Mouse (Mus musculus): Measurements from ENCODE around the gene Dhps. TPM values are rescaled to one million over a fixed set of nuclear protein-coding genes. Genes with fewer than 3 reads are reported as not detected.

Gene Dhps
- polyA plus RNA-seq (2014; fragmentation: Nextera tagmentation; extraction: Ambion mirVana), result 74.4 and 85.8 TPM in 2 replicates

DNA sequence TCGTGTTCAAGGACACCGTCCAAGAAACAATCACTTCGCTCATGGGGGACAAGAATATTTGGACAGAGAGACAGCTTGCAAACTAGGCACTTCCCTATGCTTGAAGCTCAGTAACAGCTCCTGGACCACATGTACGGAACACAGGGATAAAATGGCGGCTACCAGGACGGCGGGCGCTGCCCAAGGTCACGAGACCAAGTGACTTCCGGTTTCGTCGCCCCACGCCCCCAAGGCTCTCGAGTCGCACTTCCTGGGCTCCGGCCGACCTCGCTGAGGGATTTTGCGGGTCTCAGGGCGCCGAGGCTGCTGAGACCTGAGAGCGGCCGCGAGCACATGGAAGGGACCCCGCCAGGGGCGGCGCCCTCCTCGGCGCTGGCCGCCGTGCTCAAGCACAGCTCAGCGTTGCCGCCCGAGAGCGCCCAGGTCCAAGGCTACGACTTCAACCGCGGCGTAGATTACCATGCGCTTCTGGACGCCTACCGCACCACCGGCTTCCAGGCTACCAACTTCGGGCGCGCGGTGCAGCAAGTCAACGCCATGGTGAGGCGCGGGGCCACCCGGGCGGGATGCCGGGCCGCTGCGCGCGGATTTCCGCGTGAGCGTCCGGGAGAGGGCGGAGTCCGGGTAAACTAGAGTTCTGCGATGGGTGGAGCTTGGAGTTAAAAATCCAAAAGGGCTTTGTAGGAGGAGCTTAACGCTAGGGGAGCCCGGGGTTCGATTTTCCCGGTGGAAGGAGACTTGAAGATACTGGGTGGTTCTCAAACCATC lies at the start of gene Dhps:
Gene Dhps (plus strand): TSS at position 244 of the 768 bp plus-strand sequence.
- H3K4me1 ChIP-seq (ENCODE audit: control insufficient read depth, insufficient read depth, low read length), result no peaks in the 10 kb centered on the region; the same call in none of the 2 replicates
- peak within 1 kb of the TSS; percentile 65 for H3K4me2 ChIP-seq (replicated peaks; ENCODE audit: low read depth, low read length)
- H3K4me3 ChIP-seq (ENCODE audit: low read length), result peak within 1 kb of the TSS; percentile 93
- H3K27me3 ChIP-seq (ENCODE audit: control insufficient read depth, insufficient read depth, low read length), result no peaks in the 10 kb centered on the region
- peak within 1 kb of the TSS; percentile 98 for H3K27ac ChIP-seq (ENCODE audit: low read depth, low read length)
- no peaks in the 10 kb centered on the region for H3K9me3 ChIP-seq (ENCODE audit: control insufficient read depth, low read length)
- peak; percentile 89 for ATAC-seq (ENCODE audit: low FRiP score, low TSS enrichment)
- under 1% methylated on average over 67 of the region's 68 CpGs for WGBS
- H3K36me3 ChIP-seq (ENCODE audit: control insufficient read depth, insufficient read depth, low read length), result peaks cover 32% of the 10 kb centered on the region
- H3K9ac ChIP-seq (ENCODE audit: low read depth, low read length), result peak within 1 kb of the TSS; percentile 94

DNA sequence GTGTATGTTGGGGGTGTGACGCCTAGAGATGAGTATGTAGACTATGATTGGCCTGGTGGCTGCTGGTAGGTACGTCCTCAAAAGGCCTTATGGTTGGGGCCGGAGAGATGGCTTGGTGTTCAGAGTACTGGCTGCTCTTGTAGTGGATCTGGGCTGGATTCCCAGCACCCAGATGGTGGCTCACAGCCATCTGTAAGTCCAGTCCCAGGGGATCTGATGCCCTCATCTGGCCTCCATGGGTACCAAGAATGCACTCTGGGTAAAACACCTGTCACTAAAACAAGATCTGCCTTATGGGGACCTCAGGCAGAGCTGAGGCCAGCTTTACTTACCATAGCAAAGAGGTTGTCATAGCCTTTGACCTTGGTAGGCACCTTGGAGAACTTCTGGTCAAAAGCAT lies 47.7 kb upstream of the Dhps start:
- peak overlapping the region; percentile 96; the same call in 1 of the 2 replicates for H3K4me3 ChIP-seq (ENCODE audit: low read length)
- no peak overlapping the region for H3K27ac ChIP-seq (ENCODE audit: low read depth, low read length)
- WGBS, result 97% methylated on average over 3 of the region's 3 CpGs
- no peaks in the 10 kb centered on the region for H3K27me3 ChIP-seq (ENCODE audit: control insufficient read depth, insufficient read depth, low read length)
- H3K4me1 ChIP-seq (ENCODE audit: control insufficient read depth, insufficient read depth, low read length), result peaks cover 19% of the 10 kb centered on the region
- no peak for ATAC-seq (ENCODE audit: low FRiP score, low TSS enrichment)
- no peaks in the 10 kb centered on the region for H3K9me3 ChIP-seq (ENCODE audit: control insufficient read depth, low read length)
- peaks cover 43% of the 10 kb centered on the region for H3K36me3 ChIP-seq (ENCODE audit: control insufficient read depth, insufficient read depth, low read length)
- H3K9ac ChIP-seq (ENCODE audit: low read depth, low read length), result no peak overlapping the region
- H3K4me2 ChIP-seq (replicated peaks; ENCODE audit: low read depth, low read length), result peak overlapping the region; percentile 94; the same call in 1 of the 2 replicates

- H3K4me1 ChIP-seq (ENCODE audit: control insufficient read depth, insufficient read depth, low read length), result peaks cover 24% of the 10 kb centered on the region
- peak within 1 kb of the TSS; percentile 94 for H3K4me2 ChIP-seq (replicated peaks; ENCODE audit: low read depth, low read length)
- H3K36me3 ChIP-seq (ENCODE audit: control insufficient read depth, insufficient read depth, low read length), result peaks cover 42% of the 10 kb centered on the region
- 7% methylated on average over 30 of the region's 30 CpGs for WGBS
- H3K27me3 ChIP-seq (ENCODE audit: control insufficient read depth, insufficient read depth, low read length), result no peaks in the 10 kb centered on the region
- H3K4me3 ChIP-seq (ENCODE audit: low read length), result peak within 1 kb of the TSS; percentile 96
- H3K27ac ChIP-seq (ENCODE audit: low read depth, low read length), result peak within 1 kb of the TSS; percentile 95
- H3K9me3 ChIP-seq (ENCODE audit: control insufficient read depth, low read length), result no peaks in the 10 kb centered on the region
- peak within 1 kb of the TSS; percentile 78 for H3K9ac ChIP-seq (ENCODE audit: low read depth, low read length)
- ATAC-seq (ENCODE audit: low FRiP score, low TSS enrichment), result peak; percentile 87
Measured at GRCm38 (mm10) chr8:85025098-85025932, 46.2 kb upstream of the Dhps start, which contains the start of gene Asna1. Asna1 (minus strand) TSS chr8:85025281.

DNA sequence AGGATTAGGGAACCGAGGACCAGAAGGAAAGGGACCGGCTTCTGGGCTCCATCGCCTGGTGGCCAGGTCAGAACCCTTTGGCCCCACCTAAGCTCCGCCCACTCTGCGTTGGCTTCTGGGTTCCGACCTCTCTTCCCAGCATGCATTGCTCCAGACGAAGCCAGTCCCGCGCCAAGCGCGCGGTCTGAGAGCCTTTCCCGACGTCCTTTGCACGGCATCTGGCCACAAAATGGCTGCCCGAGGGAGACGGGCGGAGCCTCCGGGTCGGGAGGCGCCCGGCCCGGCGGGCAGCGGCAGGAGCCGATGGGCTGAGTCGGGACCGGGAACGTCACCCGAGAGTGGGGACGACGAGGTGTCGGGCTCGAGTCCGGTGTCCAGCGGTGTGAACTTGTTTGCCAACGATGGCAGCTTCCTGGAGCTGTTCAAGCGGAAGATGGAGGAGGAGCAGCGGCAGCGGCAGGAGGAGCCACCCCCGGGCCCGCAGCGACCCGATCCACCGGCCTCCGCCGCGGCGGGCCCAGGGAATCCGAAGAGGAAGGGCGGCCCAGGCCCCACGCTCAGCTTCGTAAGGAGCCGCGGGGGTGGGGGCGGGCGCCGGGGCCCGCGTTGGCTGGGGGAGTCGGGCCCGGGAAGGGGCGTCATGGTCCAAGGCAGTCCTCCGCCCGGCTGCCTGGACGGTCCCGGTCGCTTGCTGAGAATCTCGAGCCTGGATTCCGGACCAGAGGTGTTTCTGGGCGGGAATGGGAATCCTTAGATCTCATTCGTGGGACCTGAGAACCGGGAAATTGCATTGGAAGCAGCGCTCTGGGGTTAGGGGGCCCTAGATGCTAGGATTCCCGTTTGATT lies 44.7 kb upstream of the Dhps start, which contains the start of gene Trir:
Gene Trir (plus strand): TSS at position 154 of the 846 bp plus-strand sequence.
- Histone ChIP-seq H3K4me3 (ENCODE audit: low read length) (peak within 1 kb of the TSS; percentile 100), H3K9me3 (ENCODE audit: control insufficient read depth, low read length) (no peaks in the 10 kb centered on the region), H3K27ac (ENCODE audit: low read depth, low read length) (peak within 1 kb of the TSS; percentile 95), H3K4me1 (ENCODE audit: control insufficient read depth, insufficient read depth, low read length) (peaks cover 24% of the 10 kb centered on the region), H3K9ac (ENCODE audit: low read depth, low read length) (peak within 1 kb of the TSS; percentile 100), H3K27me3 (ENCODE audit: control insufficient read depth, insufficient read depth, low read length) (no peaks in the 10 kb centered on the region), H3K4me2 (replicated peaks; ENCODE audit: low read depth, low read length) (peak within 1 kb of the TSS; percentile 94), H3K36me3 (ENCODE audit: control insufficient read depth, insufficient read depth, low read length) (peaks cover 46% of the 10 kb centered on the region)
- ATAC-seq (ENCODE audit: low FRiP score, low TSS enrichment), result peak; percentile 85
- under 1% methylated on average over 75 of the region's 75 CpGs for WGBS

DNA sequence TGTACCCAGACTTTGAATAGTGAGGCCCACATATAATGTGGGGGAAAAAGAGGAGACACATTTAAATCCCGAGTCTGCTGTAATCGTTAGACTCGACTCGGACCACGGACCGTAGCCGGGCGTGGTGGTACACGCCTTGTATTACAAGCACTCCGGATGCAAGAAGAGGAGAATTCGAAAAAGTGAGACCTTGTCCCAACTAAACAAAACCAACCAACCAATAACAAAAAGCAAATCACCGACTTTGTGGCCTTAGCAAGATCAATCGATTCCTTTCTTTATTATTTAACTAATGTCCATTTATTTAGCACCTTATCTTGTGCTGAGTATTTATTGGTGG lies 44.1 kb upstream of the Dhps start:
- Histone ChIP-seq H3K36me3 (ENCODE audit: control insufficient read depth, insufficient read depth, low read length) (peaks cover 47% of the 10 kb centered on the region), H3K4me3 (ENCODE audit: low read length) (peak overlapping the region; percentile 100), H3K27ac (ENCODE audit: low read depth, low read length) (peak overlapping the region; percentile 95), H3K9ac (ENCODE audit: low read depth, low read length) (peak overlapping the region; percentile 100), H3K4me2 (replicated peaks; ENCODE audit: low read depth, low read length) (peak overlapping the region; percentile 94), H3K27me3 (ENCODE audit: control insufficient read depth, insufficient read depth, low read length) (no peaks in the 10 kb centered on the region), H3K9me3 (ENCODE audit: control insufficient read depth, low read length) (no peaks in the 10 kb centered on the region), H3K4me1 (ENCODE audit: control insufficient read depth, insufficient read depth, low read length) (peaks cover 24% of the 10 kb centered on the region)
- under 1% methylated on average over 13 of the region's 13 CpGs for WGBS
- no peak for ATAC-seq (ENCODE audit: low FRiP score, low TSS enrichment)

DNA sequence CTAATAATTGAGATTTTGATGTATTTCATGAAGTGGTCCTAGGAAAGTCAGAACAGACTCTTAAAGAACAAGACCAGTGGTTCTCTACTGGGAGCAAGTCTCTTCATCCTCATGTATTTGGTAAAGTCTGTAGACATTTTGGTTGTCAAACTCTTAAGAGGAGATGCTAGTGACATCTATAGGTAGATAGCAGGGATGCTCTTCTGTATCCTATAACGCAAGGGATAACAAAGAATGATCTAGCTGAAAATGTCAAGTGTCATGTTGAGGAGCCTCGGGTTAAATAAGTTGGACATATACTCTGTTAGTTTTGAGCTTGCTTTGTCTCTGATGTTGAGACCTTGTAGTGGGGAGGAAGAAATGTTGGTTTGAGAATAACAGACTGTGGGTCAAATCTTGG lies 43.6 kb upstream of the Dhps start:
- peaks cover 24% of the 10 kb centered on the region for H3K4me1 ChIP-seq (ENCODE audit: control insufficient read depth, insufficient read depth, low read length)
- peak overlapping the region; percentile 94 for H3K4me2 ChIP-seq (replicated peaks; ENCODE audit: low read depth, low read length)
- H3K27ac ChIP-seq (ENCODE audit: low read depth, low read length), result no peak overlapping the region
- no peak for ATAC-seq (ENCODE audit: low FRiP score, low TSS enrichment)
- H3K36me3 ChIP-seq (ENCODE audit: control insufficient read depth, insufficient read depth, low read length), result peaks cover 48% of the 10 kb centered on the region
- no peaks in the 10 kb centered on the region for H3K27me3 ChIP-seq (ENCODE audit: control insufficient read depth, insufficient read depth, low read length)
- peak overlapping the region; percentile 100 for H3K4me3 ChIP-seq (ENCODE audit: low read length)
- H3K9ac ChIP-seq (ENCODE audit: low read depth, low read length), result peak overlapping the region; percentile 100
- WGBS, result 24% methylated on average over 2 of the region's 2 CpGs
- no peaks in the 10 kb centered on the region for H3K9me3 ChIP-seq (ENCODE audit: control insufficient read depth, low read length)

DNA sequence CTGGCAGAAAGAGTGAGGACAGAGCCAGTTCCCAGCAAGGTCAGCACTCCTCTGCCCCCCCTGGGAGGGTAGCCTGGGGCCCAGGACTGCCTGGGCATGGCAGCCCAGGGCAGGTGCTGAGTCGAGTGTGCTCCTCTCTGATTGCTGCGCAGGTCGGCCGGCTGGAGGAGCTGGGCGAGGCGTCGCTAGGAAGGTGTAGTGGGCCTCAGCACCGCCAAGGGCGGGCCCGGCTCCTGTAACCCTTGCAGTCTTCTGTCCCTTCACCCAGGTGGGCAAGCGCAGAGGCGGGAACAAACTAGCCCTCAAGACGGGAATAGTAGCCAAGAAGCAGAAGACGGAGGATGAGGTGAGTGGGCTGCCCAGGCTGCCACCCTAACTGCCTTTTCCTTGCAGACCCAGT lies 42.3 kb upstream of the Dhps start:
- H3K36me3 ChIP-seq (ENCODE audit: control insufficient read depth, insufficient read depth, low read length), result peaks cover 42% of the 10 kb centered on the region
- WGBS, result 92% methylated on average over 14 of the region's 14 CpGs
- peaks cover 20% of the 10 kb centered on the region for H3K4me1 ChIP-seq (ENCODE audit: control insufficient read depth, insufficient read depth, low read length)
- H3K9me3 ChIP-seq (ENCODE audit: control insufficient read depth, low read length), result no peaks in the 10 kb centered on the region
- no peaks in the 10 kb centered on the region for H3K27me3 ChIP-seq (ENCODE audit: control insufficient read depth, insufficient read depth, low read length)
- H3K4me3 ChIP-seq (ENCODE audit: low read length), result peak overlapping the region; percentile 100
- peak overlapping the region; percentile 94; the same call in 1 of the 2 replicates for H3K4me2 ChIP-seq (replicated peaks; ENCODE audit: low read depth, low read length)
- H3K9ac ChIP-seq (ENCODE audit: low read depth, low read length), result 0 out of 2 replicates have a peak overlapping the region, but pooled peaks have one; percentile 12
- no peak for ATAC-seq (ENCODE audit: low FRiP score, low TSS enrichment)
- no peak overlapping the region for H3K27ac ChIP-seq (ENCODE audit: low read depth, low read length)

DNA sequence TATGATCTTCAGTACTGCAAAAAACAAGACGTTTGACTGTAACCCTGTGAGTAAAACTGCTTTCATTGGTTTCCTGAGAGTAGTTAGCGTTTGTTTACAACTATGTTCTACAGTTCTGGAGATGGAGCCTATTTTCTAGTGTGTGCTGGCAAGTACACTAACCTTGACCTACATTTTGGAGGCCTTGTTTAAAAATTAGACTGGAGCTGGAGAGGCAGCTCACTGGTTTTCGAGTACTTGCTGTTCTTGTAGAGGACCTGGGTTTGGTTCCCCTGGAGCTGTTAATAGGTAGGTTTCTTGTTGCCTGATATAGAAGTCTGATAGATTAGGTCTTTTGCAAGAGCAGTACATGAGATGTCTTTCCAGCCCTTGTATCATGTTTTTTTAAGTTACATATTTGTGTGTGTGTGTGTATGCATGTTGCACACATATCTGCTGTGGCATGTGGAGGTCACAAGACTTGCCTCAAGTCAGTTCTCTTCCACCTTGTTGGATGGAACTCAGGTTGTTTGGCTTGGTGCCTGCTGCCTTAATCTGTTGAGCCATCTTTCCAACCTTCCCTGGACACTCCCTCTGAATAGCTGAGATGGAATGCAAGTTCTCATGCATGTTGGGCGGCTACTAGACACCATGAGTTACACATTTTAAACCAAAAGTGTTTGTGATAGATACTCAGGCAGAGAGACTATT lies 38.8 kb upstream of the Dhps start:
- peaks cover 42% of the 10 kb centered on the region for H3K36me3 ChIP-seq (ENCODE audit: control insufficient read depth, insufficient read depth, low read length)
- H3K4me1 ChIP-seq (ENCODE audit: control insufficient read depth, insufficient read depth, low read length), result peaks cover 19% of the 10 kb centered on the region
- no peaks in the 10 kb centered on the region for H3K27me3 ChIP-seq (ENCODE audit: control insufficient read depth, insufficient read depth, low read length)
- H3K9me3 ChIP-seq (ENCODE audit: control insufficient read depth, low read length), result no peaks in the 10 kb centered on the region
- H3K27ac ChIP-seq (ENCODE audit: low read depth, low read length), result no peak overlapping the region
- no peak overlapping the region for H3K4me3 ChIP-seq (ENCODE audit: low read length)
- no peak overlapping the region for H3K4me2 ChIP-seq (replicated peaks; ENCODE audit: low read depth, low read length)
- 83% methylated on average over 4 of the region's 4 CpGs for WGBS
- no peak for ATAC-seq (ENCODE audit: low FRiP score, low TSS enrichment)
- H3K9ac ChIP-seq (ENCODE audit: low read depth, low read length), result no peak overlapping the region
